Mouse (Mus musculus) neural tube, embryonic 15.5 days (tissue): ENCODE data around the gene Unc5a. TPM values are rescaled to one million over a fixed set of nuclear protein-coding genes. Genes with fewer than 3 reads are reported as not detected.

Experiments
- ATAC-seq: fragments of 200-750 bp; cut with Nextera tagmentation; 2 replicates; pipeline ENCODE4 v1.8.0; 2017; ENCODE audit warnings: mild to moderate bottlenecking, moderate TSS enrichment, moderate library complexity; ENCODE audit not compliant: low FRiP score
- H3K27ac ChIP-seq: fragments of 300-500 bp; sonication (generic); replicated peaks from 2 replicates; pipeline ENCODE4 v1.5.1; 2015; ENCODE audit warnings: mild to moderate bottlenecking, inconsistent platforms
- H3K27me3 ChIP-seq: fragments of 300-500 bp; sonication (generic); replicated peaks from 2 replicates; pipeline ENCODE4 v1.6.1; 2015; ENCODE audit warnings: inconsistent platforms
- H3K36me3 ChIP-seq: fragments of 300-500 bp; sonication (generic); 2 replicates; pipeline ENCODE4 v1.6.1; 2015; ENCODE audit warnings: inconsistent platforms
- H3K4me1 ChIP-seq: fragments of 300-500 bp; sonication (generic); 2 replicates; pipeline ENCODE4 v1.6.1; 2015; ENCODE audit warnings: inconsistent platforms
- H3K4me2 ChIP-seq: fragments of 300-500 bp; sonication (generic); 2 replicates; pipeline ENCODE4 v1.6.1; 2015; ENCODE audit warnings: inconsistent platforms, mild to moderate bottlenecking, moderate library complexity
- H3K4me3 ChIP-seq: fragments of 300-500 bp; sonication (generic); replicated peaks from 2 replicates; pipeline ENCODE4 v1.5.1; 2015; ENCODE audit warnings: mild to moderate bottlenecking, inconsistent platforms
- H3K9ac ChIP-seq: fragments of 300-500 bp; sonication (generic); replicated peaks from 2 replicates; pipeline ENCODE4 v1.6.1; 2015; ENCODE audit warnings: mild to moderate bottlenecking, inconsistent platforms
- H3K9me3 ChIP-seq: fragments of 300-500 bp; sonication (generic); replicated peaks from 2 replicates; pipeline ENCODE4 v1.6.1; 2016; ENCODE audit warnings: inconsistent platforms
- WGBS: fragments of 180-500 bp; shearing (Covaris S2); methylation state at CpG from one replicate; pipeline ENCODE4 v1.1.7; 2015; ENCODE audit warnings: mixed read lengths; 5-methylcytosine and 5-hydroxymethylcytosine counted together
- polyA plus RNA-seq: library from polyadenylated mRNA; unstranded; fragments of >200 nt; fragmentation: Nextera tagmentation; extraction: Ambion mirVana; gene quantifications from 2 replicates; pipeline ENCODE4 v1.2.1, GENCODE M21; 2015

Gene Unc5a
- polyA plus RNA-seq, 1 experiment from 2014 or later = 12.7 TPM

DNA sequence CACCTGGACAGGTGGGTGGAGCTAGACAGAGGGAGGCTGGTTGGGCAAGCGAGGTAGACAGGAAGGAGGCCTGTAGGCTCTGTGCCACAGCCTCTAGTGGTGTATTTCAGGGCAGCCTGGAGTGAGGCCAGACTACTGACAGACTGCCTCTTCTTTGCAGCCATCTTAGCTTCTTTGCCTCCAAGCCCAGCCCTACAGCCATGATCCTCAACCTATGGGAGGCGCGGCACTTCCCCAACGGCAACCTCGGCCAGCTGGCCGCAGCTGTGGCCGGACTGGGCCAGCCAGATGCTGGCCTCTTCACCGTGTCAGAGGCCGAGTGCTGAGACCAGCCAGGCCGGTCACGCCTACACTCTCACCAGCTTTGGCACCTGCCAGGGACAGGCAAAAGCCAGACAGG is 55.4 kb downstream of the Unc5a start:
- H3K4me3 ChIP-seq = no peak overlapping the region
- H3K27me3 ChIP-seq = peaks cover 20% of the 10 kb centered on the region
- WGBS = 74% methylated on average over 11 of the region's 11 CpGs
- peaks cover 19% of the 10 kb centered on the region; the same call in 1 of the 2 replicates for H3K36me3 ChIP-seq
- H3K9me3 ChIP-seq = no peaks in the 10 kb centered on the region
- ATAC-seq = no peak
- no peak overlapping the region for H3K27ac ChIP-seq
- H3K4me2 ChIP-seq = no peak overlapping the region
- no peak overlapping the region for H3K9ac ChIP-seq
- H3K4me1 ChIP-seq = peaks cover 21% of the 10 kb centered on the region

- Histone ChIP-seq H3K4me2 (no peak overlapping the region), H3K27ac (no peak overlapping the region), H3K36me3 (peaks cover 14% of the 10 kb centered on the region; the same call in 1 of the 2 replicates), H3K9ac (no peak overlapping the region), H3K4me1 (peaks cover 21% of the 10 kb centered on the region), H3K4me3 (no peak overlapping the region), H3K9me3 (no peaks in the 10 kb centered on the region), H3K27me3 (peaks cover 15% of the 10 kb centered on the region)
- WGBS = 55% methylated on average over 31 of the region's 31 CpGs
- ATAC-seq = no peak
Observed at GRCm38 (mm10) chr13:55005691-55006414, 56.6 kb downstream of the Unc5a start.

DNA sequence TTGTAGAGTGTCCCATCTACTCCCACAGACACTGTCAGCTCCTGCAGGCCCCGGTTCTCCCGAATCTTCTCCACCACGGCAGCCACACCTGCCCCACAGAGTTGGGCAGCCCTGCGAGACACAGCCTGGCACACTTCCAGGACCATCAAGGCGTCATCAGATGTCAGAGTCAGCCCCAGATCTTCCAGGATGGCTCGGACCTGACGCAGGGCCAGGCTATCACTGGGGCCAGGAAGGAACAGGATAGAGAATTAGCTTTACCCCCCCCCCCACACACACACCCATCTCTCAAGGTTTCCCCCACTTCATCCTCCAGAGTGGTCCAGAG is 57.2 kb downstream of the Unc5a start:
- Histone ChIP-seq H3K4me3 (no peak overlapping the region), H3K4me2 (no peak overlapping the region), H3K27me3 (peaks cover 15% of the 10 kb centered on the region), H3K9me3 (no peaks in the 10 kb centered on the region), H3K27ac (no peak overlapping the region), H3K9ac (no peak overlapping the region), H3K36me3 (peaks cover 11% of the 10 kb centered on the region; the same call in 1 of the 2 replicates), H3K4me1 (peaks cover 21% of the 10 kb centered on the region)
- 58% methylated on average over 7 of the region's 7 CpGs for WGBS
- no peak for ATAC-seq

DNA sequence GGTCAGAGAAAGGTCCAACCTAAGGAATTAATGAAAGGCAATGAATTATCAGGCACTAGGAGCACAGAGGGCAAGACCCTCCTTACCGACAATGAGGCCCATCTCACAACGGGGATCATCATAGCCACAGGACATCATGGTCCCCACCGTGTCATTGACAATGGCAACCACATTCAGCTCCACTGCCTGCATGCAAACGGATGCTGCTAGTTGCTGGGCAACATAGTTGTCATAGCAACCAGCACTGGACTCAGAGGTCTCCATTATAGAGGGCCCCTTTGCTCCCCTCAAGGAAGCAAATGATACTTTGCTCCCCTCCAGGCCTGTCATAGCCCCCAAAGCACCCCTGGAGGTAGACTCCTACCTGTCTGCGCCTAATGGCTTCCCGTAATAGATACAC is 59.4 kb downstream of the Unc5a start:
- 0 out of 2 replicates have a peak, but pooled peaks cover 3% of the 10 kb centered on the region for H3K36me3 ChIP-seq
- H3K27ac ChIP-seq = no peak overlapping the region
- 20% methylated on average over 6 of the region's 6 CpGs for WGBS
- ATAC-seq = no peak
- no peaks in the 10 kb centered on the region for H3K9me3 ChIP-seq
- no peak overlapping the region for H3K4me2 ChIP-seq
- H3K4me1 ChIP-seq = peaks cover 28% of the 10 kb centered on the region
- no peak overlapping the region for H3K4me3 ChIP-seq
- peaks cover 8% of the 10 kb centered on the region for H3K27me3 ChIP-seq
- no peak overlapping the region for H3K9ac ChIP-seq

DNA sequence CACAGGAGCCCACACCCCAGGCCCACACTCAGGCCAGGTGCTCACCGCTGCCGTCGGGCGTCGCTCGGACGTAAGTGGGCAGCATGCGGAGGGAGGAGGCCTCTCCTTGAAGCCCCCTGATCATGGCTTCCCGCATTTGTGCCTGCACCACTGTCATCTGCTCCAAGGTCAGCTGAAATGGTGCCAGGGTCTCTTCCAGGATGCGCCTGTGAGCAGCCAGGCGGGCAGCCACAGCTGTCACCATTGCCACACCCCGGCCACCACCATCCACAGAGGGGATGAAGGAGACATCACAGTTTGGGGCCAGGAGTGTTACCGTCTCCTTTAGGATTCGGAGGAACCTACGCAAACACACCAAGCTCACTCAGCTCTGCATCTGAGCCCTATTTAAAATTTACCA is 61.9 kb downstream of the Unc5a start:
- no peaks in the 10 kb centered on the region for H3K36me3 ChIP-seq
- H3K4me3 ChIP-seq = no peak overlapping the region
- H3K27ac ChIP-seq = no peak overlapping the region
- ATAC-seq = no peak
- H3K4me1 ChIP-seq = peaks cover 23% of the 10 kb centered on the region
- WGBS = 92% methylated on average over 15 of the region's 15 CpGs
- H3K9me3 ChIP-seq = no peaks in the 10 kb centered on the region
- no peak overlapping the region for H3K4me2 ChIP-seq
- H3K27me3 ChIP-seq = 0 out of 2 replicates have a peak, but pooled peaks cover 4% of the 10 kb centered on the region
- H3K9ac ChIP-seq = no peak overlapping the region

DNA sequence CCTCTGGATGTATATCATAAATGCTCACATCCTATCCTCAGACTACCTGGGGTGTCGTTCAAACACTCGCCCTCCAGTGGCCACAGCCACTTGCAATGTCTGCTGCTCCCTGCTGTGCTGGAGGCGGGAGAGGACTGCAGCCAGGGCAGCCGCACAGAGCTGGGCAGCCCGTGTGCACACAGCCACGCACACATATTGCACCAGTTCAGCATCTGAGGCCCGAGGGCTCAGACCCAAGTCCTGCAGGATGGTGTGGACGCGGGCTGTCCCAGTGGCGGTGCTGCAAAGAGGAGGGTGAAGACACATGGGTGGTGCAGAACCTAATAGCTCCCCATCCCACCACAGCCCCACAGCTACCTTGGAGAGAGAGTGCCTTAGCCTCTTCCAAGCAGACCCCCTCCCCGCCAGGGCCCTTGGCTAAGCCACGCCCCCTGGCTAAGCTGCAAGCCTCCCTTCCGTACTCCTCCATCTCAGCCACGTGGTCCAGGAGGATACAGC is 62.8 kb downstream of the Unc5a start:
- no peaks in the 10 kb centered on the region for H3K9me3 ChIP-seq
- H3K27ac ChIP-seq = no peak overlapping the region
- WGBS = 4% methylated on average over 14 of the region's 14 CpGs
- ATAC-seq = peak; percentile 23; the same call in 1 of the 2 replicates
- H3K4me1 ChIP-seq = peaks cover 21% of the 10 kb centered on the region
- 0 out of 2 replicates have a peak overlapping the region, but pooled peaks have one; percentile 2 for H3K4me2 ChIP-seq
- H3K9ac ChIP-seq = no peak overlapping the region
- H3K27me3 ChIP-seq = 0 out of 2 replicates have a peak, but pooled peaks cover 2% of the 10 kb centered on the region
- H3K36me3 ChIP-seq = no peaks in the 10 kb centered on the region
- H3K4me3 ChIP-seq = no peak overlapping the region

GRCm38 (mm10) chr13:55013702-55014344 is 64.6 kb downstream of the Unc5a start:
- Histone ChIP-seq H3K9ac (no peak overlapping the region), H3K4me1 (peaks cover 12% of the 10 kb centered on the region), H3K9me3 (no peaks in the 10 kb centered on the region), H3K36me3 (no peaks in the 10 kb centered on the region), H3K27me3 (0 out of 2 replicates have a peak, but pooled peaks cover 2% of the 10 kb centered on the region), H3K4me3 (no peak overlapping the region), H3K27ac (no peak overlapping the region), H3K4me2 (no peak overlapping the region)
- 9% methylated on average over 9 of the region's 9 CpGs for WGBS
- ATAC-seq = no peak

DNA sequence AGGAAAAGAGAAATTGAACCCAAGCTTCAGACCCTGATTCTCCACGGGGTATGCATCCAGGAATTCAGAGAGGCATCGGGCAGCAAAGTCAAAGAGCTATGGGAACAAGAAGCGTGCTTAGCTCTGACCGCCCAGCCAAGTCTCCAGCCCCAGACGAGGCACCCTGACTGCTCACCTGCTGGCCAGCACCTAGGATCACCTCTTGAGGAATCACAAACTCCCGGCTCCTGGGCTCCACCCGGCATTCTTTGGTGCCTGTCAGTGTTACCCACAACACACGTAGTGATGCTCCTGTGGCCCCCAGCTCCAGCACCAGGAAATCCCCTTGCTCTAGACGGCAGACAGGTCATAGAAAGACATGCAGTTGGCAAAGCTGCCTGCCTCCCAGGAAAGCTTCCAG is 65.2 kb downstream of the Unc5a start:
- Histone ChIP-seq H3K27ac (no peak overlapping the region), H3K9me3 (no peaks in the 10 kb centered on the region), H3K27me3 (0 out of 2 replicates have a peak, but pooled peaks cover 2% of the 10 kb centered on the region), H3K4me2 (no peak overlapping the region), H3K4me3 (no peak overlapping the region), H3K4me1 (peaks cover 10% of the 10 kb centered on the region), H3K36me3 (no peaks in the 10 kb centered on the region), H3K9ac (no peak overlapping the region)
- no peak for ATAC-seq
- 34% methylated on average over 9 of the region's 9 CpGs for WGBS

- H3K4me1 ChIP-seq = peaks cover 3% of the 10 kb centered on the region
- no peak for ATAC-seq
- 0 out of 2 replicates have a peak, but pooled peaks cover 2% of the 10 kb centered on the region for H3K27me3 ChIP-seq
- no peak overlapping the region for H3K4me2 ChIP-seq
- H3K9ac ChIP-seq = no peak overlapping the region
- no peak overlapping the region for H3K27ac ChIP-seq
- H3K9me3 ChIP-seq = no peaks in the 10 kb centered on the region
- H3K4me3 ChIP-seq = no peak overlapping the region
- WGBS = 90% methylated on average over 12 of the region's 12 CpGs
- no peaks in the 10 kb centered on the region for H3K36me3 ChIP-seq
Observed at GRCm38 (mm10) chr13:55017154-55017897, 68.1 kb downstream of the Unc5a start.

- peaks cover 3% of the 10 kb centered on the region for H3K4me1 ChIP-seq
- H3K36me3 ChIP-seq = no peaks in the 10 kb centered on the region
- H3K9me3 ChIP-seq = no peaks in the 10 kb centered on the region
- no peak for ATAC-seq
- WGBS = 79% methylated on average over 8 of the region's 8 CpGs
- H3K27ac ChIP-seq = no peak overlapping the region
- 0 out of 2 replicates have a peak, but pooled peaks cover 2% of the 10 kb centered on the region for H3K27me3 ChIP-seq
- no peak overlapping the region for H3K9ac ChIP-seq
- no peak overlapping the region for H3K4me3 ChIP-seq
- H3K4me2 ChIP-seq = no peak overlapping the region
Observed at GRCm38 (mm10) chr13:55017898-55018599, 68.8 kb downstream of the Unc5a start.

GRCm38 (mm10) chr13:55018700-55019099 is 69.5 kb downstream of the Unc5a start:
- WGBS = 88% methylated on average over 9 of the region's 9 CpGs
- Histone ChIP-seq H3K9ac (no peak overlapping the region), H3K4me1 (peaks cover 3% of the 10 kb centered on the region), H3K36me3 (no peaks in the 10 kb centered on the region), H3K4me2 (no peak overlapping the region), H3K4me3 (no peak overlapping the region), H3K27me3 (no peaks in the 10 kb centered on the region), H3K9me3 (no peaks in the 10 kb centered on the region), H3K27ac (no peak overlapping the region)
- no peak for ATAC-seq
